Mouse (Mus musculus): ENCODE measurements around the gene Edf1. TPM values are rescaled to one million over a fixed set of nuclear protein-coding genes. Genes with fewer than 3 reads are reported as not detected.

Edf1 gene
- total RNA-seq, 4 experiments from 2014 or later = 124 to 203 (median 161) TPM

- peak in 1 of 2 experiments; percentile 11 for DNase-seq (ENCODE audit: low spot score in 2 of 2)
Observed at GRCm38 (mm10) chr2:25560551-25560950, 2.9 kb downstream of the Edf1 start.

DNA sequence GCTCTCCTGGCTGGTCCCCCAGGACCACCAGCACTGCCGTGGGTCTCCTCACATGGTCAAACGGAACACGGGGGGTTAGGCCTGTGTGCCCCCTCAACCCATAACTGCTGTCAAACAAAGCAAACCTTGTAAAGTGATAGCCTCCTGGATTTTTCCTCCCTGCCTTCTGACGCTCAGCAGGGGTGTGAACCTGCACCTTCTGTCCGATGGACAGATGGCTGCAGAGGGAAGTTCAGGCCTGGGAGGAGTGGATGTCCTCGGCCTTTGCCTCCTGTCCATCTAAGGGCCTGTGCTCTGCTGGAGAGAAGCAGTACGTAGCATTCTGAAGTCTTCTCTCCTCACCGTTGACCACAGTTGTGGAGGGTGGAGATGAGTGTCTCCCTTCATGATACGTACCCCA lies 4.3 kb downstream of the Edf1 start:
- DNase-seq (ENCODE audit: low spot score in 2 of 2) = no peak

GRCm38 (mm10) chr2:25565741-25566140 lies 8.1 kb downstream of the Edf1 start:
- DNase-seq (ENCODE audit: low spot score in 2 of 2) = no peak

DNA sequence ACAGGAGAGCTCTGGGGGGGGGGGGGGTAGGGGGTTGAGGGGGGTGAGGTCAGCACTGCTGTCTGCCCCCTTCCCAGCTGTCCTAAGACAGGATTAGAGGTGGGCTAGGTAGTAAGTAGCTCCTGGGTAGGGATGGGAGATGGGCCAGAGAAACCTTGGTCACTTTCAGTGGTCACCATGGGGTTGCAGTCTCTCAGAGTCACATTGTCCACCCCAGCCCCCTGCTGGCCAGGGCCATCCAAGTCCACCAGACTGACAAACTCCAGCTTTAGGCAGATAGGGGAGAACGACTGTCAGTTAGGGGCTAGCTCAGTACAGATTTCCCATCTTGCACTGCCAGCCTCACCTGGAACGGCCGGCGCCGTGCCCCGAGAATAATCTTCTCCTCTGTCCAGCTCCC lies 8.9 kb downstream of the Edf1 start:
- no peak for DNase-seq (ENCODE audit: low spot score in 2 of 2)

DNA sequence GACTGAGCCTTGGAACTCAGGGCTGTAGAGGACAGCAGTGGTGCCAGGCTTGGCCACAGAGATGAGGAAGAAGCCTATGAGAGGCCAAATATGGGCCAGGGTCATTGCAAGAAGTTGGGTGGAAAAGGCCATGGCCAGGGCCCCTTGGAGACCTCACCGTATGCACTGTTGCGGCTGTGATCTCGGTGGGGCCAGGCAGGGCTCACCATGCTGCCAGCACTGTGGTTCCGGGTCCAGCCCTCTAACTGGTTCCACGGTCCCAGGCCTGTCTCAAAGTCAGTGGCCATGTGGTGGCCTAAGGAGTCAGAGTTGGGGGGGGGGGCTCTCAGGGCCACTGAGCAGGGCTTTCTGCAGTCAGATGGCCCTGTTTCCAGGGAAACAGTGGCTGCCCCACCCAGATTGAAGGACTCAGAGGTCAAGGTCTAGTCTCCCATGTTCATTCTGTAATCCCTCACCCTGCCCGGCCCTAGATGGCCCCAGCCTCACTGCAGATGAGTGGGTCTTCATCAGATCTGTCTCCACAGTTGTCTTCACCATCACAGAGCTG lies 10.9 kb downstream of the Edf1 start:
- no peak for DNase-seq (ENCODE audit: low spot score in 2 of 2)

- no peak for DNase-seq (ENCODE audit: low spot score in 2 of 2)
Observed at GRCm38 (mm10) chr2:25569323-25569722, 11.7 kb downstream of the Edf1 start.

DNA sequence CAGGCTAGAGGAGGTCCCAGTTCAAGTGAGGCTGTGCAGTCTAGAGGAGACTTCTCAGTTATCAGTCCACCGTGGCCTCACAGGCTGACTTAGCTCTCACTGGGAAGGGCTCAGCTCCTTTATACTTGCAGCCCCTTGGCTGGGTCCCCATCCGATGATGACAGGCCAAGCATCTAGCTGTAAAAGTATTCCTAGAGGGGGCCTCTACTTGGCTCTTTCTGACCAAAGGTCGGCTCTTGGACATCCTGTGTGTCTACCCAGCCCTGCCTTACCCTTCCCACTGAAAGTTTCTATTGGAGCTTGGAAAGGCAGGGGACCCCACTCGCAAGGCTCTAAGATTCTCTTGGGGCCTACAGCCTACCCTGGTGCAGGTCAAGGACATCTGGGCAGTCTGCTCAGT lies 13.6 kb downstream of the Edf1 start:
- no peak for DNase-seq (ENCODE audit: low spot score in 2 of 2)

- DNase-seq (ENCODE audit: low spot score in 2 of 2) = no peak
Observed at GRCm38 (mm10) chr2:25573068-25573467, 15.4 kb downstream of the Edf1 start.

GRCm38 (mm10) chr2:25574136-25574535 lies 16.5 kb downstream of the Edf1 start:
- peak in 1 of 2 experiments; percentile 49 for DNase-seq (ENCODE audit: low spot score in 2 of 2)

DNA sequence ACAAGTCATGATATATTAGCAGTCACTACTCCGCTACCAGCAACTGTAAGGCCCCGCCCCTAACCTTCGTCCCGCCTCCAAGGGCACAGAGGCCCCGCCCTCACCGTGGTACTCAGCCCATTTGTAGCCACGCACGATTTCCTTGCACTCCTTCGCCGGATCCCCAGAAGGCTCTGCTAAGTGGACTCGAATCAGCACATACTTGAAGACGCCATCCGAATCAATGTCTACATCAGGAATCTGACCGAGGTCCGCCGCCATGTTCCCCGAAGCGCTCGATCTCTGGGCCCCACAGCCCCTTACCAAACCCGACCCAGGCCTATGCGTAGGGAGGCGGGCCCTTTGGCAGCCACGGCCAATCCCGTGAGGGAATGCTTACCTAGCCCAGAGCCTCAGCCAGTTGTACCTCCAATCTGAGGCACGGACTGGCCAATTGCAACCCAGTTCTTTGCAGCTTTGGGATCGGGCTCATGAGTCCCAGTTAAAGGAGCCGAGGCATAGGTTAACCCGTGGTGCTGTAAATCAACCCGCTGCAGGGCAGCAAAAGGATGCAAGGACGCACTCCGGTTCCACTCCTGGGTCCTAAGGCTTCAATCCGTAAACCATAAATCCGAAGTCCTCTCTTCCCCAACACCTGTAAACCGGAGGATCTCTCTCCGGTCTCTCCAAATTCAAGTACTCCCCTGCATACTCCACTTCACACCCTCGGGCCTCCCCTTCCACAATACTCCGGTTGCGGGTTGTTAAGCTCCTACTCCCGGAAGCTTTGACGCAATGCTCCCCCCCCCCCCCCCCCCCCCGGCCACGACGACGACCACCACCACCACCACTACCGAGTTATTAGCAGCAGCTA lies 17.2 kb downstream of the Edf1 start, which contains the start of the genes Mamdc4 and Phpt1:
Gene Mamdc4 (minus strand): TSS at position 267 of the 853 bp plus-strand sequence.
Gene Phpt1 (minus strand): TSS at position 646 of the 853 bp plus-strand sequence.
- peak; percentile 98 for DNase-seq (ENCODE audit: low spot score in 2 of 2)

DNA sequence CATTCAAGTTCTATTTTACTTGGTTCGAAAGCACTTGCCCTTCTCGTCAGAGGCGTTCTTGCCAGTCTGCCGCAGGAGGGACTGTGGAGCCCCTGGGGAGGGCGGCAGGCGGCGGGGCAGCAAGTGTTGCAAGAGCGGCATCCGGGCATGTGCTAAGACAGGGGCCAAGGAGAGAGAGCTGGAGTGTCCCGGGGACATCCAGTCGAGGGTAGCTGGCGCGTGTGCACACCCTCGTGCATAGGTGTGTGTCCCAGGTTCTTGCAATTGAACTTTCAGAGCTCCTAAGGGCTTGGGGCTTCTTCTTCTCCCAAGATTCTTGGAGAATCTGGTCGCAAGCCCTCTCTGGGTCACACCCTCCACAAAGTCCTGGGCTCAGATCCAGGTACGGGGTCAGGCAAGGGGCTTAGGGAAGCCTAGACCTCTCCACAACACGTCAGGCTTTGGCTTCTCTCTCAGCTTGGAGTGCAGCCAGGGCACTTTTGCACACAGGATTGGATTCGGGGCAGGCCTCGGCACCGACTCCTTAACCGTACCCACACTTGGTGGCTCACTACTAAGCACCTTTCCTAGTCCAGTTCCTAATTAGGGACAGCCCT lies 17.9 kb downstream of the Edf1 start:
- DNase-seq (ENCODE audit: low spot score in 2 of 2) = peak; percentile 47 to 49

DNA sequence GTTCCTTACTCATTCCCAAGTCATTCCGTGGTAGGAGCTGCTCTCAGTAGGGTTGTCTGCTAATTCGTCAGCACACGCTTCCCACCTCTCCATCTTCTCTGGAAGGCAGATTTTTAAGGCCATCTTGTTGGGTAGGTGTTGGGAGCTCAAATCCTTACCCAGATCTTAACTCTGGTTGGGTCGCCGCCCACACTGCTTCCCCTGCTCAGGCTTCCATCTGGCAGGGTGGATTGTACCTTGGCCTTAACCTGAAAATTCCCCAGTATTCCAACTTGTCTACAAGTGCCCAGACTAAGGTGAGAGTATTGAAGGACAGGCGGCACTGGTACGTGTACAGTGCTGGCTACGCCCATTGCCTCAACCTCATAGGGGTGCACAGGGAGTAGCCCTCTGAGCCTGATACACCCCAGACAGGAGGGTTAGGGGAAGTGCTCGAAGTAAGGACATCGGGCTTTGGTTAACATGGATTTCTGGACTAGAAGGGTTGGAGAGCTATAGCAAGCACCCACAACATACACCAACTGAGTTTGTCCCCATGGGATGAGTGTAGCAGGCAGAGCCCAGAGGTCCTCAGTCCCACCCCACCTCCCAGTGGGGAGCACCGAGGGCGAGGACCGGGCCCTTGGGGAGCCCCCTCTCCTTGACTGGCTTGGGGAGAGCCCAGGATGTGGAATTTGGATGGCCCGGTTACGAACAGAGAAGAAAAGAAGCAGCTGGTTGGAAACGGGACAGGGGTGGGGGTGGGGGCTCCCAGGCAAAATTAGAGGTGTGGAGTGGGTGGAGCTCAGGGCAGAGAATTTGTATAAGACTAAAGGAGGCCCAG lies 18.6 kb downstream of the Edf1 start:
- DNase-seq (ENCODE audit: low spot score in 2 of 2) = no peak

- DNase-seq (ENCODE audit: low spot score in 2 of 2) = peak in 1 of 2 experiments; percentile 42
Observed at GRCm38 (mm10) chr2:25576965-25577891, 19.6 kb downstream of the Edf1 start.

- no peak for DNase-seq (ENCODE audit: low spot score in 2 of 2)
Observed at GRCm38 (mm10) chr2:25577951-25578795, 20.5 kb downstream of the Edf1 start.

DNA sequence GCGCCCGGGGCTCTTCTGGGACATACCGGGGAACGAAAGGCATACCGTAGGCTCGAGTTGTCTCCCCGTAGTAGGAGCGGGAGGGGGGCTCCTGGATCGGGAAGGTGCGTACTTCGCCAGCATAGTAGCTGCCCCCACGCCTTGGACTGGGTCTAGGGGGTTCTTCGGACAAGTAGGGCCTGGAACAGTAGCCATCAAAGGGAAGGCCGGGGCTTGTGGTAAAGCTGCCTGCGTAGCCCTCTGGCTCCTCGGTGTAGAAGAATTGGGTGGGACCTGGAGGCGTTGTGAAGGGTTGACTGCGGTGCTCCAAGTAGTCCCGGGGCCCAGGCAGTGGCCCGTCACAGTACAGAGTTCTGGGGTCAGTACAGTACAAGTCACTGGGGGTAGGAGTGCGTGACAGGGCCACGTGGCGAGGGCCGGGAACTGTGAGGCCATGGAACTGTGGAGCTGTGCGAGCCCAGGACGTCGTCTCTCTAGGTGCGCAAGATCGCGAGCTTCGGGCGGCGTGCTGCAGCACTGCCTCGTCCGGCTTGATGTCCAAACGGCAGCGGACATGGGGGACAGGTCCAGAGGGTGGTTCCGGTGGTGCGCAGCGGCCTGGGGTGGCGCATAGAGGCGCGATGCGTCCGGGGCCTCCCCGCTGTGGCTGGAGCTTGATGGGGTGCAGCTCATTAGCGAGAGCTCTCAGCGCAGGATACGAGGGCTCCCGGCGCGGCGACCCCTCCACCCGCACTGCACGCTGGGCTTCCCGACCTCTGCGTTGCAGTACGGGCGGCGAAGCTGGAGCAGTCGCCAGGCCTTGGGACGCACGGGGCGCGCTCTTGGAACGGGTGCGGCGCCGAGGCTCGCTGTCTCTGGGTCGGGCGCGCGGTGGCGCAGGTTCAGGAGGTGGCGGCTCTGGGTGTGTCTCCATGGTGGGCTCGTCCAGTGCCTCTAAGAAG lies 21.4 kb downstream of the Edf1 start:
- DNase-seq (ENCODE audit: low spot score in 2 of 2) = no peak

DNA sequence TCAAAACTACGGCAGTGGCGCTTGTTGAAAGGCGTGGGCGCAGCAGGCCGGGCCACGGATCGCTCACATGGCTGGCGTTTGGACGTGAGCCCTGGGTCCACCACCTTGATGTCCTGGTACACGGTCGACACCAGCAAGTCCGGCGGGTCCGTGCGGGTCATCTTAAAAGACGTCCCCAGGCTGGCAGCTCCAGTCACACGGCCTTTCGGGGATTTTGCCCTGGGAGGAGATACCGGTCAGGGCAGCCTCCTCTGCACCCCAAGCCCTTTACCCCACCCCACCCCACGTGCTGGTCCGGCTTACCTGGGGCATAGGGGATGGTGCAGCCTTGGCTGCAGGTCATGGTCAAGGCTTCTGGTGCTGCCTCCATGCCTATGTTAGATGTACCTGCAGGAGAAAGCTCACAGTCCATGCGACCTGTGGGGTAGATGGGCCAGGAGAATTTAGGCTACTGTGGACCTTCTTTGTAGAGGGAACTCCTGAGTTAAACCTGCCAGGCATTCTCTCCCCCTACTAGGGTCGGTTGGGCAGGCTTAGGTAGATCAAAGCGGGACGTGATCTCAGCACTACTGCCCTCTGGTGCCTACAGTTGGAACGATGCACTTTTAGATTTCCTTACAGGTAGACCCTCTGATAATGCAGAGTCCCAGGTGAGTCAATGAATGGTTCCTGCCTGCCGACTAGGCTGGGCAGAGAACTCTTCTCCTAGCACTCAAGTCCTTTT lies 22.3 kb downstream of the Edf1 start:
- DNase-seq (ENCODE audit: low spot score in 2 of 2) = peak; percentile 43 to 50

GRCm38 (mm10) chr2:25580621-25581101 lies 23.0 kb downstream of the Edf1 start:
- DNase-seq (ENCODE audit: low spot score in 2 of 2) = peak; percentile 44 to 55
